Mouse (Mus musculus): ENCODE measurements around the gene Trpt1. TPM values are rescaled to one million over a fixed set of nuclear protein-coding genes. Genes with fewer than 3 reads are reported as not detected.

The Trpt1 gene
- polyA plus RNA-seq, 1 experiment = 19.3 TPM

DNA sequence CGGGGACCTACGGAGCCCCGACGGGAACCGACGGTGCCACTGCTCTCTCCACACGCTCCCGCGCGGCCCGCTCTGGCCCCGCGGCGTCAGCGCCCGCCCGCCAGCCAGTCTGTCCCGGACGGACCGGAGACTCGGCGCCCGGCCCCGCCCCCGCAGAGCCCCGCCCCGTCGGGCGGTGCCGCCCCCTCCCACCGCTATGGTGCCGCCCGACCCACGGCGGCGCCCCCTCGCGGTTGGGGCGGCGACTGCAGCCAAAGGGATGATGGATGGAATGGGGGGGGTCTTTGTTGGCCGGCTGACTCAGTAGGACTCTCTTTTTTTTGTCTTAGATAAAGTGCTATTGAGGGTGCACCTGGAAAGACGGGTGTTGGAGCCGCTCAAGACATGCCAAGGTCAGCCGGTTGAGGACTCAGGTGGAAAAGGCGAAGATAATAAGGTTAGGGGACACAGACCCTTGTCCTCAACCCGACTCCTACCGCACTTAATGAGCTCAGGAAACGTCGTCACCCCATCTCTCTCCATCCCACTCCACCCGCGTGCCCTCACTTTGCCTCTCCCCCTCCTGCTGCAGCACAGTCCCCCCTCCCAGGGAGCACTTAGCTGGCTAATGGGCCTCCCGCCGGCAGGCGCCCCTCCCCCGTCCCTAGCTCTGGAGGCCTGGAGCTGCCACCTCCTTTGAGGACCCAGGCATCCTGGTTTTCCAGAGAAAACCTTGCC, 26.1 kb upstream of the Trpt1 start:
- H3K27me3 ChIP-seq (replicated peaks; ENCODE audit: control insufficient read depth, insufficient read depth, low read length) = no peaks in the 10 kb centered on the region
- WGBS = 1% methylated on average over 54 of the region's 55 CpGs
- H3K27ac ChIP-seq (ENCODE audit: insufficient read depth, low read depth, low read length) = peak overlapping the region; percentile 37; the same call in 1 of the 2 replicates
- peak; percentile 81 for DNase-seq
- H3K36me3 ChIP-seq (ENCODE audit: control insufficient read depth, insufficient read depth, low read length) = peaks cover 1% of the 10 kb centered on the region; the same call in 1 of the 2 replicates
- no peak for TF ChIP-seq POLR2A (IDR thresholded peaks at IDR 0.05; ENCODE audit: low read depth, low read length)
- TF ChIP-seq CTCF (conservative IDR thresholded peaks at IDR 0.05; ENCODE audit: insufficient read depth, insufficient read length, low read depth, low read length) = peak; percentile 63
- H3K4me3 ChIP-seq (ENCODE audit: insufficient read depth, low read depth, low read length) = peak overlapping the region; percentile 81
- H3K4me1 ChIP-seq (ENCODE audit: control insufficient read depth, insufficient read depth, low read length) = peaks cover 8% of the 10 kb centered on the region; the same call in 1 of the 2 replicates

DNA sequence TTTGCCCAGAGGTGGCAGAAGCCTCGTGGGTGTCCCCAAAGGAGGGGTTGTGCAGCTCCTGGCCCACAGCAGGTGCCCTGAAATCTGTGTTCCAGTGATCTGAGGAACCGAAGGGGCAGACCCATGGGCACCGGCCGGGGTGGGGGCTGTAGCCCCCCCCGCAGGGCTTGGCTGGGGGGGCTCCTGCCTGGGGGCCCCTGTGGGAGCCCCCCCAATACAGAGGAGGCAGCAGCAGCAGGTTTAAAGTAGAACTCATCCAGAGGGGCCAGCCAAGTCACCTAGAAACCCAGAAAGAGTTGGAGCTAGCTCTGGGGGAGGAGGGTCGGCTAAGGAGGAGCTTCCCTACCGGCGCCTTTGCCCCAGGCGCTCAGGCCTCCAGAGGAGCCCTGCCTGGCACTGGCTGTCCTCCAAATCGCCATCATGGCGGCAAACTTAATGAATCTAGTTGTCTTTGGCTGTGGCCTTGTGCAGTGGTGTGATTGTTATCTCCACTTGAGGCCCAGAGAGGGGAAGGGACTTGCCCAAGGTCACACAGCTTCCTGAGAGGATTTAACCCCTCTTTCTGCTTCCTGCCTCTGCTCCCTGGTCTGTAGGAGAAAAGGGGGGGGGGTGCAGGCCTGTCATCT, 25.4 kb upstream of the Trpt1 start:
- H3K4me1 ChIP-seq (ENCODE audit: control insufficient read depth, insufficient read depth, low read length) = peaks cover 8% of the 10 kb centered on the region; the same call in 1 of the 2 replicates
- DNase-seq = no peak
- TF ChIP-seq POLR2A (IDR thresholded peaks at IDR 0.05; ENCODE audit: low read depth, low read length) = no peak
- peaks cover under 1% of the 10 kb centered on the region; the same call in 1 of the 2 replicates for H3K36me3 ChIP-seq (ENCODE audit: control insufficient read depth, insufficient read depth, low read length)
- 26% methylated on average over 11 of the region's 11 CpGs for WGBS
- H3K27ac ChIP-seq (ENCODE audit: insufficient read depth, low read depth, low read length) = no peak overlapping the region
- H3K27me3 ChIP-seq (replicated peaks; ENCODE audit: control insufficient read depth, insufficient read depth, low read length) = no peaks in the 10 kb centered on the region
- H3K4me3 ChIP-seq (ENCODE audit: insufficient read depth, low read depth, low read length) = no peak overlapping the region

DNA sequence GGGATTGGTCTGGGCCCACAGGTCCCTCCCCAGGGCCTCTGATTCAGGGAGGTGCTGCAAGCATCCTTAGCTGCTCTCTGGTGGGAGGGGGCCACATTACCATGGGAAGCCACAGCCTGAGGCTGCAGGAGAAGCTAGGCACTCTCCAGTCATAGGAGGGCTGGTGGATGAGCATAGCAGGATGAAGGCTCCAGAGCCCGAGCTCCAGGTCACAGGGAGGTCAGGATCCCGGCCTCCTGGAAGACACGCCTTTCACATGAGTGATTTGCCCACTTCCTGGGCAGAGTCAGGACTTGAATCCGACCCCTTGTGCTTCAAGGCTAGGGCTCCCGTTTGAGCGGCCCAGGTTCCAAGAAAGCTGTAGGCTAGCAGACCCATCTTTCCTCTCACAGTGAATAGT, 24.3 kb upstream of the Trpt1 start:
- Histone ChIP-seq H3K27me3 (replicated peaks; ENCODE audit: control insufficient read depth, insufficient read depth, low read length) (no peaks in the 10 kb centered on the region), H3K4me3 (ENCODE audit: insufficient read depth, low read depth, low read length) (no peak overlapping the region), H3K4me1 (ENCODE audit: control insufficient read depth, insufficient read depth, low read length) (peaks cover 14% of the 10 kb centered on the region; the same call in 1 of the 2 replicates), H3K36me3 (ENCODE audit: control insufficient read depth, insufficient read depth, low read length) (no peaks in the 10 kb centered on the region), H3K27ac (ENCODE audit: insufficient read depth, low read depth, low read length) (no peak overlapping the region)
- WGBS = 40% methylated on average over 6 of the region's 6 CpGs
- TF ChIP-seq POLR2A (IDR thresholded peaks at IDR 0.05; ENCODE audit: low read depth, low read length) = no peak
- no peak for TF ChIP-seq CTCF (conservative IDR thresholded peaks at IDR 0.05; ENCODE audit: insufficient read depth, insufficient read length, low read depth, low read length)
- DNase-seq = no peak

DNA sequence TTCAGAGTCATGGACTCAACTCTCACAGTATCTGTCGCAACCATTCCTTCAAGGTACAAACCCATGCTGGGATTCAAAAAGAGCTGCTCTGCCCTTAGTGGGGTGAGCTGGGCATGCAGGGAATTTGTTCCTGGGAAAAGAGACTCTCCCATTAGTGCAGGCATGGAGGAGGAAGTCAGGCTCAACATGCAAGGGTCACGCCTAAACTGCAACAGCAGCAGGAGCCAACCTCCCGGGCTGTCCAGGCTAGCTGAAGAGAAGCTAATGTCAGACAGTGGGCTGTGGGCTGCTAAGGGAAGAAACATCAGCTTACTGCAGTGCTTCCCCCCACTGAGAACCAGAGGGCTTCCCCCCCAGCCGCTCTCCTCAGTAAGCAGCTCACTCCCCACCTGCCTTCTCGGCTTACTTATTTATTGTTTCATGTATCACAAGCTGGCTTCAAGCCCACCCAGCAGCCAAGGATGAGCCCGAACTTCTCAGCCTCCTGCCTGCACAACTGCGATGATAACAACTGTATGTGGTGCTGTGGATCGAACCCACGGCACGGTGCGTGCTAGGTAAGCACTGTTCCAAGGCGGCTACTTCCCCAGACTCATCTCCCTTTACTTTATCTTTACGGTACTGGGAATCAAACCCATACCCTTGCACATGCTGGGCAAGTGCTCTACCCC, 23.5 kb upstream of the Trpt1 start:
- WGBS = 84% methylated on average over 13 of the region's 13 CpGs
- Histone ChIP-seq H3K27ac (ENCODE audit: insufficient read depth, low read depth, low read length) (no peak overlapping the region), H3K27me3 (replicated peaks; ENCODE audit: control insufficient read depth, insufficient read depth, low read length) (no peaks in the 10 kb centered on the region)

DNA sequence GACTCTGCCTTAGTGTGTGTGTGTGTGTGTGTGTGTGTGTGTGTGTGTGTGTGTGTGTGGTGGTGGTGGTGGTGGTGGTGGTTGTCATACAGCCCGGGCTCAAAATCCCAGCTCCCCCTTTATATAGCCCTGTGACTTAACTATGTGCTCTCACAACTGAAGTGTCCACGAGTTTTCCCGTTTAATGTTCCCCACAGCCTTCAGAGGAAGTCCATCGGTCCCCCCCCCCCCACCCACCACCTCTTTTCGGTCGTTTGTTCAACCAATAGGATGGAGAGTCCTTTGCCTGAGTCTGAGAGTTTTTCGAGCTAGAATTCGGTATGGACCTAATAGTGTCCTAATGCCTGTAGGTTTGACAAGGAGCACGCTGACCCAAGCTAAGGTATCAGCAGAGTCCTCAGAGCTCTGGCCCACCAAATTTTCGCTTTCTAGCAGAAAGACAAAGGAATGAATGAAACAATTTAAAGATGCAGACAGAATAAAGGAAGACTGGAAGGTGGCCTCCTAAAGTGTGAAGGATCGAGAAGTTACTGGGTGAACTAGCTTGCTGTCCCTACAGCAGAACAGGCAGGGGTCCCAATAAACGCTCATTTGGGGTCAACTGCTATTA, 22.2 kb upstream of the Trpt1 start:
- DNase-seq = no peak
- Histone ChIP-seq H3K36me3 (ENCODE audit: control insufficient read depth, insufficient read depth, low read length) (no peaks in the 10 kb centered on the region), H3K4me3 (ENCODE audit: insufficient read depth, low read depth, low read length) (no peak overlapping the region), H3K4me1 (ENCODE audit: control insufficient read depth, insufficient read depth, low read length) (peaks cover 16% of the 10 kb centered on the region; the same call in 1 of the 2 replicates), H3K27me3 (replicated peaks; ENCODE audit: control insufficient read depth, insufficient read depth, low read length) (no peaks in the 10 kb centered on the region), H3K27ac (ENCODE audit: insufficient read depth, low read depth, low read length) (no peak overlapping the region)
- 38% methylated on average over 12 of the region's 12 CpGs for WGBS
- TF ChIP-seq CTCF (conservative IDR thresholded peaks at IDR 0.05; ENCODE audit: insufficient read depth, insufficient read length, low read depth, low read length) = no peak
- TF ChIP-seq POLR2A (IDR thresholded peaks at IDR 0.05; ENCODE audit: low read depth, low read length) = no peak

More for the DNA sequence above, 23.5 kb upstream of the Trpt1 start:
- Histone ChIP-seq H3K4me3 (ENCODE audit: insufficient read depth, low read depth, low read length) (no peak overlapping the region), H3K4me1 (ENCODE audit: control insufficient read depth, insufficient read depth, low read length) (peaks cover 16% of the 10 kb centered on the region; the same call in 1 of the 2 replicates), H3K36me3 (ENCODE audit: control insufficient read depth, insufficient read depth, low read length) (no peaks in the 10 kb centered on the region)
- TF ChIP-seq CTCF (conservative IDR thresholded peaks at IDR 0.05; ENCODE audit: insufficient read depth, insufficient read length, low read depth, low read length) (no peak), POLR2A (IDR thresholded peaks at IDR 0.05; ENCODE audit: low read depth, low read length) (no peak)
- DNase-seq = no peak

DNA sequence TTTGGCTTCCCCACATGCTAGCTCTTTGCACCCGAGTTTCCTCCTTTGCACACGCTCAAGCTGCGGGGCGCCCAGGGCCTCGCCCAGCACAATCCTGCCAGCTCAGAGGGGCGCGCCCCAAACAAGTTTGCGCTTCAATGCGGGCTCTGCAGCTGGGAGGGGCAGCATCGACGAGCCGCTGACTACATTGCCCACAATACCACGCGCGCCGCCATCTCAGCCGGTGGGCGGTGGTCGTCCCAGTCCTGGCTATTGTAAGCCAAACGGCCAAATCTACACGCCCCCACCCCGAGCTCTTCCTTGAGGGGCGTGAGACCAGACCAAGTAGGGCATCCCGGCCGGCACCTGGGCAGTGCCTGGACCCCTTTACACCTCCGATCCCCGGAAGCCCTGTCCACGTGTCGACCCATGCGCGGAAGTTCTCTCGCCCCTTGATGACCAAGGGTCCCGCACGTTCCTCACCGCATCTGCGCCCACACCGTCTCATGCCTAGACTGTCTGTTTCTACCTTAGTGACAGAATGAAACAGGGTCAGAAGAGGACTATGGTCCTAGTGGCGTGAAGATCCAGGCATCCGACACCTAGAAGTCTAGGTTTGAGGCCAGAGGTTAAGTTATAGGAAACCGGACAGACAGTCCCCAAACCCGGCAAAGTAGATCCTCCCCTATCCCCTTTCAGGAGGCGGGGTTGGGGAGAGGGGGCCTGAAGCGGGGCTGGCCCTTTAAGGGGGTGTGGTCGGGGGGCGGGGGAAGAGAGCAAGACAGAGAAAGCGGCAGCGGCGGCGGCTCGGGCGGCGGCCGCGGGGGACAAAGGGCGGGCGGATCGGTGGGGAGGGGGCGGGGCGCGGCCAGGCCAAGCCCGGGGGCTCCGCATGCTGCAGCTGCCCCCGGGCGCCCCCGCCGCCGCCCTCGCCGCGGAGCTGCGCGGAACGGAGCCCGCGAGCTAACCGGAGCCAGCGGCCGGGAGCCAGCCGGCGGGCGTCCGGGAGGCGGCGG, 21.4 kb upstream of the Trpt1 start, which contains the start of gene Ppp1r14b:
Gene Ppp1r14b (plus strand): TSS at position 758 of the 995 bp plus-strand sequence.
- H3K4me1 ChIP-seq (ENCODE audit: control insufficient read depth, insufficient read depth, low read length) = peaks cover 19% of the 10 kb centered on the region; the same call in 1 of the 2 replicates
- DNase-seq = peak; percentile 80
- no peaks in the 10 kb centered on the region for H3K36me3 ChIP-seq (ENCODE audit: control insufficient read depth, insufficient read depth, low read length)
- 1% methylated on average over 82 of the region's 84 CpGs for WGBS
- peak within 1 kb of the TSS; percentile 77 for H3K27ac ChIP-seq (ENCODE audit: insufficient read depth, low read depth, low read length)
- peak within 1 kb of the TSS; percentile 84 for H3K4me3 ChIP-seq (ENCODE audit: insufficient read depth, low read depth, low read length)
- no peaks in the 10 kb centered on the region for H3K27me3 ChIP-seq (replicated peaks; ENCODE audit: control insufficient read depth, insufficient read depth, low read length)
- TF ChIP-seq CTCF (conservative IDR thresholded peaks at IDR 0.05; ENCODE audit: insufficient read depth, insufficient read length, low read depth, low read length) (no peak), POLR2A (IDR thresholded peaks at IDR 0.05; ENCODE audit: low read depth, low read length) (no peak)
